Mouse (Mus musculus) R1 (cell line): ENCODE data around the gene Cish.
A peak's percentile ranks its signal among the peaks of the same experiment; 100 is the strongest.

ENCODE experiments used
- DNase-seq: peaks from one replicate; pipeline ENCODE4 v3.0.0-alpha.2; 2018; ENCODE audit warnings: low read depth, low spot score

Cish gene

GRCm38 (mm10) chr9:107315791-107316190, 20.0 kb downstream of the Cish start:
- no peak for DNase-seq

- no peak for DNase-seq
Measured at GRCm38 (mm10) chr9:107322461-107323050, 26.7 kb downstream of the Cish start.

- no peak for DNase-seq
Measured at GRCm38 (mm10) chr9:107323558-107323957, 27.7 kb downstream of the Cish start.

GRCm38 (mm10) chr9:107324799-107325561, 29.2 kb downstream of the Cish start:
- DNase-seq = no peak

- DNase-seq = no peak
Measured at GRCm38 (mm10) chr9:107325904-107326303, 30.1 kb downstream of the Cish start.

- no peak for DNase-seq
Measured at GRCm38 (mm10) chr9:107327879-107328620, 32.2 kb downstream of the Cish start.

GRCm38 (mm10) chr9:107330791-107331190, 35.0 kb downstream of the Cish start:
- DNase-seq = no peak

GRCm38 (mm10) chr9:107333686-107334085, 37.9 kb downstream of the Cish start:
- DNase-seq = no peak

GRCm38 (mm10) chr9:107334356-107334755, 38.5 kb downstream of the Cish start:
- DNase-seq = no peak

GRCm38 (mm10) chr9:107335046-107335445, 39.2 kb downstream of the Cish start:
- DNase-seq = no peak

- peak; percentile 72 for DNase-seq
Measured at GRCm38 (mm10) chr9:107335909-107336308, 40.1 kb downstream of the Cish start.

GRCm38 (mm10) chr9:107336386-107336785, 40.6 kb downstream of the Cish start:
- no peak for DNase-seq

GRCm38 (mm10) chr9:107338172-107338883, 42.5 kb downstream of the Cish start, which contains the start of gene Hemk1:
Gene Hemk1 (minus strand): TSS chr9:107338350.
- peak; percentile 91 for DNase-seq

GRCm38 (mm10) chr9:107340267-107340859, 44.5 kb downstream of the Cish start, which contains the start of gene 6430571L13Rik:
Gene 6430571L13Rik (plus strand): TSS chr9:107340602.
- peak; percentile 95 for DNase-seq

- no peak for DNase-seq
Measured at GRCm38 (mm10) chr9:107340911-107341645, 45.3 kb downstream of the Cish start.

GRCm38 (mm10) chr9:107342201-107342709, 46.4 kb downstream of the Cish start:
- DNase-seq = no peak

GRCm38 (mm10) chr9:107343146-107343943, 47.5 kb downstream of the Cish start:
- DNase-seq = no peak

- no peak for DNase-seq
Measured at GRCm38 (mm10) chr9:107344027-107344426, 48.2 kb downstream of the Cish start.

GRCm38 (mm10) chr9:107346081-107346480, 50.3 kb downstream of the Cish start:
- DNase-seq = no peak
